Mouse (Mus musculus) ES-E14 (cell line): Measurements from ENCODE around the gene Palld. TPM values are rescaled to one million over a fixed set of nuclear protein-coding genes. Genes with fewer than 3 reads are reported as not detected.
A peak's percentile ranks its signal among the peaks of the same experiment; 100 is the strongest.

Experiments
- DNase-seq: peaks from one replicate; pipeline ENCODE4 v3.0.0-alpha.2; 2013; ENCODE audit warnings: low read depth, low spot score
- H3K27ac ChIP-seq: 2 replicates; pipeline ENCODE4 v1.5.1; 2012; ENCODE audit warnings: low read depth, mild to moderate bottlenecking, low read length, moderate library complexity, mixed read lengths; ENCODE audit not compliant: poor library complexity, insufficient read depth, severe bottlenecking
- H3K36me3 ChIP-seq: 2 replicates; pipeline ENCODE4 v1.6.1; 2012; ENCODE audit warnings: mild to moderate bottlenecking, low read length, moderate library complexity, mixed read lengths; ENCODE audit not compliant: control insufficient read depth, poor library complexity, insufficient read depth, severe bottlenecking
- H3K4me1 ChIP-seq, 2 experiments: fragments of 150-350 bp in 1 of 2; sonication (generic) in 1 of 2; 2 replicates each; pipeline ENCODE4 v1.6.1; 2012; ENCODE audit warnings: low read length in 2 of 2, mild to moderate bottlenecking in 1 of 2, mixed read lengths in 1 of 2; ENCODE audit not compliant: control insufficient read depth in 2 of 2, insufficient read depth in 2 of 2, poor library complexity in 1 of 2
- H3K4me3 ChIP-seq, 2 experiments: fragments of 150-350 bp in 1 of 2; sonication (generic) in 1 of 2; 2 replicates each; pipeline ENCODE4 v1.5.1; 2012; ENCODE audit warnings: low read length in 2 of 2, low read depth in 1 of 2, mild to moderate bottlenecking in 1 of 2, mixed read lengths in 1 of 2; ENCODE audit not compliant: insufficient read depth in 1 of 2, poor library complexity in 1 of 2, severe bottlenecking in 1 of 2
- H3K9ac ChIP-seq: 2 replicates; pipeline ENCODE4 v1.6.1; 2012; ENCODE audit warnings: low read depth, mild to moderate bottlenecking, low read length, mixed read lengths; ENCODE audit not compliant: poor library complexity, insufficient read depth, severe bottlenecking
- H3K9me3 ChIP-seq: fragments of 150-350 bp; sonication (generic); 2 replicates; pipeline ENCODE4 v1.6.1; 2012; ENCODE audit warnings: low read depth, mild to moderate bottlenecking, low read length; ENCODE audit not compliant: control insufficient read depth, insufficient read depth
- CHD2 ChIP-seq: IDR thresholded peaks from 2 replicates; pipeline ENCODE4 v1.6.1; 2014; ENCODE audit warnings: mild to moderate bottlenecking, low read depth, low read length, inconsistent platforms
- HCFC1 ChIP-seq: IDR thresholded peaks from 2 replicates; pipeline ENCODE4 v1.6.1; 2012; ENCODE audit warnings: low read length, inconsistent platforms, borderline replicate concordance; ENCODE audit not compliant: insufficient read depth
- MAFK ChIP-seq: IDR thresholded peaks from 2 replicates; pipeline ENCODE4 v1.6.1; 2014; ENCODE audit warnings: mild to moderate bottlenecking, low read depth, low read length, inconsistent platforms; ENCODE audit not compliant: insufficient read depth
- ZC3H11A ChIP-seq: IDR thresholded peaks from 2 replicates; pipeline ENCODE4 v1.6.1; 2012; ENCODE audit warnings: low read depth, mild to moderate bottlenecking, inconsistent platforms, low read length, borderline replicate concordance
- ZNF384 ChIP-seq: IDR thresholded peaks from 2 replicates; pipeline ENCODE4 v1.6.1; 2012; ENCODE audit warnings: low read depth, low read length, inconsistent platforms
- in situ Hi-C, 2 experiments: fragments of 600-800 bp; cut with MboI; formaldehyde crosslinking; loops; one replicate each; pipeline ENCODE4 v1.15.1; 2025; ENCODE audit warnings: low sequenced_read_pairs in 2 of 2, inconsistent platforms in 1 of 2; ENCODE audit not compliant: unreplicated experiment in 2 of 2
- total RNA-seq: library from RNA; depleted of rRNA; stranded (reverse); fragments of 300-350 nt; gene quantifications from 2 replicates; pipeline ENCODE4 v1.2.3, GENCODE M21; 2012; rRNA removed

The Palld gene
- 24.6 and 36.3 TPM in 2 replicates for total RNA-seq

GRCm38 (mm10) chr8:61902521-61902920 lies at the start of gene Palld:
Gene Palld, minus strand, starts transcription at chr8:61902690.
- in situ Hi-C loops = no loop called here
- no peaks in the 10 kb centered on the region for H3K4me1 ChIP-seq
- no peak for TF ChIP-seq ZC3H11A
- no peak for TF ChIP-seq MAFK
- no peak for TF ChIP-seq HCFC1
- TF ChIP-seq CHD2 = no peak
- no peak for TF ChIP-seq ZNF384

GRCm38 (mm10) chr8:61937576-61937975 lies 35.1 kb upstream of the Palld start:
- Histone ChIP-seq H3K4me1 (no peaks in the 10 kb centered on the region), H3K27ac (no peak overlapping the region), H3K9ac (no peak overlapping the region), H3K36me3 (no peaks in the 10 kb centered on the region), H3K4me3 (no peak overlapping the region), H3K9me3 (no peaks in the 10 kb centered on the region)
- no peak for DNase-seq
- in situ Hi-C loops = no loop called here
- no peak for TF ChIP-seq ZNF384
- no peak for TF ChIP-seq CHD2
- TF ChIP-seq ZC3H11A = no peak
- TF ChIP-seq HCFC1 = no peak
- TF ChIP-seq MAFK = no peak

More at GRCm38 (mm10) chr8:61902521-61902920, at the start of gene Palld:
- Histone ChIP-seq H3K36me3 (no peaks in the 10 kb centered on the region), H3K27ac (no peak within 1 kb of the TSS), H3K9me3 (no peaks in the 10 kb centered on the region), H3K9ac (no peak within 1 kb of the TSS), H3K4me3 (no peak within 1 kb of the TSS)
- no peak for DNase-seq

GRCm38 (mm10) chr8:61933243-61933642 lies 30.8 kb upstream of the Palld start:
- H3K27ac ChIP-seq = no peak overlapping the region
- H3K36me3 ChIP-seq = no peaks in the 10 kb centered on the region
- in situ Hi-C loops = no loop called here
- H3K9ac ChIP-seq = no peak overlapping the region
- no peaks in the 10 kb centered on the region for H3K4me1 ChIP-seq
- DNase-seq = no peak
- no peak overlapping the region for H3K4me3 ChIP-seq
- no peak for TF ChIP-seq HCFC1
- TF ChIP-seq ZNF384 = no peak
- TF ChIP-seq MAFK = no peak
- no peak for TF ChIP-seq ZC3H11A
- no peak for TF ChIP-seq CHD2
- no peaks in the 10 kb centered on the region for H3K9me3 ChIP-seq

- Histone ChIP-seq H3K36me3 (no peaks in the 10 kb centered on the region), H3K4me1 (peaks cover 3 to 5% of the 10 kb centered on the region in 2 experiments; a peak in 2 of 4 replicates), H3K27ac (no peak within 1 kb of the TSS; the same call in 1 of the 2 replicates), H3K4me3 (peak within 1 kb of the TSS; percentile 37 to 66; a peak in 3 of 4 replicates), H3K9ac (0 out of 2 replicates have a peak within 1 kb of the TSS, but pooled peaks have one; percentile 17), H3K9me3 (no peaks in the 10 kb centered on the region)
- in situ Hi-C loops = no loop called here
- TF ChIP-seq MAFK (no peak), HCFC1 (no peak), ZNF384 (no peak), ZC3H11A (no peak), CHD2 (no peak)
- peak; percentile 15 for DNase-seq
Measured at GRCm38 (mm10) chr8:61927777-61928494, 25.4 kb upstream of the Palld start, which contains the start of gene Ddx60. Gene Ddx60, plus strand, starts transcription at chr8:61928087.
